Mouse (Mus musculus): ENCODE data around the gene Pitpnc1.

Gene Pitpnc1

GRCm38 (mm10) chr11:107445683-107446082, 24.8 kb downstream of the Pitpnc1 start:
- in situ Hi-C loops (cut with MboI; ENCODE audit: unreplicated experiment in 2 of 2): no loop called here

- in situ Hi-C loops (cut with MboI; ENCODE audit: unreplicated experiment in 2 of 2): no loop called here
Observed at GRCm38 (mm10) chr11:107443121-107444095, 27.1 kb downstream of the Pitpnc1 start.

- in situ Hi-C loops (cut with MboI; ENCODE audit: unreplicated experiment in 2 of 2): no loop called here
Observed at GRCm38 (mm10) chr11:107441050-107441449, 29.4 kb downstream of the Pitpnc1 start.

- in situ Hi-C loops (cut with MboI; ENCODE audit: unreplicated experiment in 2 of 2): no loop called here
Observed at GRCm38 (mm10) chr11:107438140-107438539, 32.4 kb downstream of the Pitpnc1 start.

GRCm38 (mm10) chr11:107437723-107438122, 32.8 kb downstream of the Pitpnc1 start:
- in situ Hi-C loops (cut with MboI; ENCODE audit: unreplicated experiment in 2 of 2): no loop called here

- in situ Hi-C loops (cut with MboI; ENCODE audit: unreplicated experiment in 2 of 2): no loop called here
Observed at GRCm38 (mm10) chr11:107435776-107436449, 34.6 kb downstream of the Pitpnc1 start.

- in situ Hi-C loops (cut with MboI; ENCODE audit: unreplicated experiment in 2 of 2): no loop called here
Observed at GRCm38 (mm10) chr11:107431197-107431965, 39.1 kb downstream of the Pitpnc1 start.

- in situ Hi-C loops (cut with MboI; ENCODE audit: unreplicated experiment in 2 of 2): no loop called here
Observed at GRCm38 (mm10) chr11:107428011-107428410, 42.5 kb downstream of the Pitpnc1 start.

GRCm38 (mm10) chr11:107424176-107424575, 46.3 kb downstream of the Pitpnc1 start:
- in situ Hi-C loops (cut with MboI; ENCODE audit: unreplicated experiment in 2 of 2): no loop called here

- in situ Hi-C loops (cut with MboI; ENCODE audit: unreplicated experiment in 2 of 2): no loop called here
Observed at GRCm38 (mm10) chr11:107422356-107422754, 48.1 kb downstream of the Pitpnc1 start.

GRCm38 (mm10) chr11:107421751-107422355, 48.6 kb downstream of the Pitpnc1 start:
- in situ Hi-C loops (cut with MboI; ENCODE audit: unreplicated experiment in 2 of 2): no loop called here

GRCm38 (mm10) chr11:107419925-107420324, 50.6 kb downstream of the Pitpnc1 start:
- in situ Hi-C loops (cut with MboI; ENCODE audit: unreplicated experiment in 2 of 2): no loop called here

- in situ Hi-C loops (cut with MboI; ENCODE audit: unreplicated experiment in 2 of 2): no loop called here
Observed at GRCm38 (mm10) chr11:107417041-107417583, 53.4 kb downstream of the Pitpnc1 start.

GRCm38 (mm10) chr11:107416561-107416926, 54.0 kb downstream of the Pitpnc1 start:
- in situ Hi-C loops (cut with MboI; ENCODE audit: unreplicated experiment in 2 of 2): no loop called here

GRCm38 (mm10) chr11:107415901-107416560, 54.5 kb downstream of the Pitpnc1 start:
- in situ Hi-C loops (cut with MboI; ENCODE audit: unreplicated experiment in 2 of 2): no loop called here

GRCm38 (mm10) chr11:107414996-107415747, 55.3 kb downstream of the Pitpnc1 start:
- in situ Hi-C loops (cut with MboI; ENCODE audit: unreplicated experiment in 2 of 2): no loop called here

GRCm38 (mm10) chr11:107413251-107413655, 57.2 kb downstream of the Pitpnc1 start:
- in situ Hi-C loops (cut with MboI; ENCODE audit: unreplicated experiment in 2 of 2): no loop called here

- in situ Hi-C loops (cut with MboI; ENCODE audit: unreplicated experiment in 2 of 2): no loop called here
Observed at GRCm38 (mm10) chr11:107412128-107412527, 58.4 kb downstream of the Pitpnc1 start.

- in situ Hi-C loops (cut with MboI; ENCODE audit: unreplicated experiment in 2 of 2): no loop called here
Observed at GRCm38 (mm10) chr11:107411576-107411975, 58.9 kb downstream of the Pitpnc1 start.
